Mouse (Mus musculus) small intestine, adult 2 months (tissue): ENCODE data around the gene Sox1.

ENCODE experiments used
- CTCF ChIP-seq: fragments of 200-500 bp; IDR thresholded peaks from 2 replicates; pipeline ENCODE4 v1.5.1; 2012; ENCODE audit warnings: low read depth, mild to moderate bottlenecking, control low read depth, inconsistent platforms, low read length, moderate library complexity, mixed read lengths; ENCODE audit not compliant: insufficient replicate concordance, insufficient read length; ENCODE audit errors: extremely low read depth
- POLR2A ChIP-seq: fragments of 200-500 bp; IDR thresholded peaks from 2 replicates; pipeline ENCODE4 v1.6.1; 2012; ENCODE audit warnings: low read depth, mild to moderate bottlenecking, control low read depth, inconsistent platforms, low read length, moderate library complexity

GRCm38 (mm10) chr8:12408020-12408419 is 12.9 kb downstream of the Sox1 start:
- TF ChIP-seq CTCF (no peak), POLR2A (no peak)
